Mouse (Mus musculus): ENCODE measurements around the gene Slc6a19.

DNA sequence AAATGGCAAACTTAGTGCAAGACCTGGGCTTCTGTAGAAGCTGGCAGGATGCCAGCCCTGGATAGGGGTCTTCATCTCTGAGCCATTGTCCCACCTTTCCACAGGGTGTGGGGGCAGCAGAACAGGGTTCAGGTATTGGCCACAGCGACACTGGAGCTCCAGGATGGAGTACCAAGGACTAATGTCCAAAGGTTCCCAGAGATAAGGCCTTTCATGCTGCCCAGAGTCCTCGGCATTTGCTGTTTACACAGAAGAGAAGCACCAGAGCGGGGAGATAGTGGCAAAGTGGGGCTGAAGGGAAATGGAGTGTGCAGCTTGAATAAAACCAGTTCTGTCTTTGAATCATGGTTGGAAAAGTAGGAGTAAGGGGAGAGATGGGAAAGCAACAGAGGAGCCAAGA is 8.1 kb downstream of the Slc6a19 start:
- TF ChIP-seq CTCF (IDR thresholded peaks at IDR 0.05; ENCODE audit: extremely low read depth, insufficient read length, insufficient replicate concordance, low read depth, low read length) (no peak), POLR2A (IDR thresholded peaks at IDR 0.05; ENCODE audit: low read depth, low read length) (no peak)

All from small intestine, adult 2 months (tissue).